Mouse (Mus musculus) hindbrain, embryonic 14.5 days (tissue): ENCODE measurements around the gene Gjb4. TPM values are rescaled to one million over a fixed set of nuclear protein-coding genes. Genes with fewer than 3 reads are reported as not detected.

ENCODE experiments used
- ATAC-seq: fragments of 200-750 bp; cut with Nextera tagmentation; 2 replicates; pipeline ENCODE4 v1.8.0; 2017; ENCODE audit warnings: moderate number of reproducible peaks, mild to moderate bottlenecking, moderate TSS enrichment, moderate library complexity; ENCODE audit not compliant: low FRiP score
- DNase-seq: peaks from one replicate; pipeline ENCODE4 v3.0.0-alpha.2; 2015; ENCODE audit warnings: low spot score
- H3K27ac ChIP-seq: fragments of 300-500 bp; sonication (generic); 2 replicates; pipeline ENCODE4 v1.5.1; 2014; ENCODE audit warnings: mild to moderate bottlenecking, moderate library complexity
- H3K27me3 ChIP-seq: fragments of 300-500 bp; sonication (generic); 2 replicates; pipeline ENCODE4 v1.6.1; 2014; ENCODE audit warnings: mild to moderate bottlenecking, low read length, mixed read lengths; ENCODE audit not compliant: control insufficient read depth, insufficient read depth
- H3K36me3 ChIP-seq: fragments of 300-500 bp; sonication (generic); replicated peaks from 2 replicates; pipeline ENCODE4 v1.6.1; 2014; ENCODE audit not compliant: control insufficient read depth, insufficient read depth
- H3K4me1 ChIP-seq: fragments of 300-500 bp; sonication (generic); replicated peaks from 2 replicates; pipeline ENCODE4 v1.6.1; 2014; ENCODE audit warnings: antibody characterized with exemption, low read length, mixed read lengths; ENCODE audit not compliant: control insufficient read depth, insufficient read depth
- H3K4me2 ChIP-seq: fragments of 300-500 bp; sonication (generic); replicated peaks from 2 replicates; pipeline ENCODE4 v1.6.1; 2014; ENCODE audit warnings: mild to moderate bottlenecking, moderate library complexity
- H3K4me3 ChIP-seq: fragments of 300-500 bp; sonication (generic); replicated peaks from 2 replicates; pipeline ENCODE4 v1.5.1; 2014; ENCODE audit warnings: mild to moderate bottlenecking, low read length
- H3K9ac ChIP-seq: fragments of 300-500 bp; sonication (generic); 2 replicates; pipeline ENCODE4 v1.6.1; 2014
- H3K9me3 ChIP-seq: fragments of 300-500 bp; sonication (generic); 2 replicates; pipeline ENCODE4 v1.6.1; 2016; ENCODE audit warnings: low read length; ENCODE audit not compliant: control insufficient read depth
- WGBS: fragments of 180-500 bp; shearing (Covaris S2); extraction: QIAGEN DNeasy Blood & Tissue Kit; methylation state at CpG from one replicate; pipeline ENCODE4 v1.1.7; 2014; 5-methylcytosine and 5-hydroxymethylcytosine counted together
- polyA plus RNA-seq: library from polyadenylated mRNA; unstranded; fragments of >200 nt; fragmentation: Nextera tagmentation; extraction: Ambion mirVana; gene quantifications from 2 replicates; pipeline ENCODE4 v1.2.1, GENCODE M21; 2014

Gene Gjb4
- polyA plus RNA-seq, 1 experiment from 2014 or later, result 0.17 TPM

- Histone ChIP-seq H3K27me3 (no peaks in the 10 kb centered on the region), H3K9me3 (no peaks in the 10 kb centered on the region), H3K9ac (no peak overlapping the region), H3K36me3 (no peaks in the 10 kb centered on the region), H3K27ac (no peak overlapping the region), H3K4me1 (0 out of 2 replicates have a peak, but pooled peaks cover 3% of the 10 kb centered on the region), H3K4me2 (no peak overlapping the region), H3K4me3 (no peak overlapping the region)
- ATAC-seq, result no peak
- 55% methylated on average over 8 of the region's 8 CpGs for WGBS
- DNase-seq, result no peak
Measured at GRCm38 (mm10) chr4:127373491-127373890, 19.6 kb upstream of the Gjb4 start.

GRCm38 (mm10) chr4:127371546-127371945 is 17.7 kb upstream of the Gjb4 start:
- no peak for ATAC-seq
- 70% methylated on average over 5 of the region's 5 CpGs for WGBS
- no peak overlapping the region for H3K27ac ChIP-seq
- no peaks in the 10 kb centered on the region for H3K27me3 ChIP-seq
- H3K9ac ChIP-seq, result no peak overlapping the region
- no peak overlapping the region for H3K4me2 ChIP-seq
- no peak for DNase-seq
- no peaks in the 10 kb centered on the region for H3K9me3 ChIP-seq
- no peaks in the 10 kb centered on the region for H3K36me3 ChIP-seq
- no peak overlapping the region for H3K4me3 ChIP-seq
- H3K4me1 ChIP-seq, result 0 out of 2 replicates have a peak, but pooled peaks cover 3% of the 10 kb centered on the region

GRCm38 (mm10) chr4:127370447-127370846 is 16.6 kb upstream of the Gjb4 start:
- ATAC-seq, result no peak
- Histone ChIP-seq H3K36me3 (no peaks in the 10 kb centered on the region), H3K4me2 (no peak overlapping the region)

GRCm38 (mm10) chr4:127368379-127368973 is 14.6 kb upstream of the Gjb4 start:
- no peak overlapping the region for H3K27ac ChIP-seq
- WGBS, result 31% methylated on average over 13 of the region's 13 CpGs
- H3K4me1 ChIP-seq, result 0 out of 2 replicates have a peak, but pooled peaks cover 9% of the 10 kb centered on the region
- ATAC-seq, result peak; percentile 58; the same call in 1 of the 2 replicates
- no peaks in the 10 kb centered on the region for H3K36me3 ChIP-seq
- no peak overlapping the region for H3K4me3 ChIP-seq
- H3K9me3 ChIP-seq, result no peaks in the 10 kb centered on the region
- peak; percentile 89 for DNase-seq
- no peak overlapping the region for H3K4me2 ChIP-seq
- no peak overlapping the region for H3K9ac ChIP-seq
- no peaks in the 10 kb centered on the region for H3K27me3 ChIP-seq

More at GRCm38 (mm10) chr4:127370447-127370846, 16.6 kb upstream of the Gjb4 start:
- H3K27ac ChIP-seq, result no peak overlapping the region
- no peaks in the 10 kb centered on the region for H3K27me3 ChIP-seq
- no peak for DNase-seq
- no peak overlapping the region for H3K9ac ChIP-seq
- no peaks in the 10 kb centered on the region for H3K9me3 ChIP-seq
- H3K4me3 ChIP-seq, result no peak overlapping the region
- H3K4me1 ChIP-seq, result 0 out of 2 replicates have a peak, but pooled peaks cover 10% of the 10 kb centered on the region
- 54% methylated on average over 2 of the region's 2 CpGs for WGBS

- Histone ChIP-seq H3K4me2 (no peak overlapping the region), H3K27me3 (no peaks in the 10 kb centered on the region), H3K9me3 (no peaks in the 10 kb centered on the region), H3K4me1 (0 out of 2 replicates have a peak, but pooled peaks cover 7% of the 10 kb centered on the region), H3K4me3 (no peak overlapping the region), H3K9ac (no peak overlapping the region), H3K36me3 (no peaks in the 10 kb centered on the region), H3K27ac (no peak overlapping the region)
- no peak; the same call in 1 of the 2 replicates for ATAC-seq
- no peak for DNase-seq
- WGBS, result 12% methylated on average over 4 of the region's 4 CpGs
Measured at GRCm38 (mm10) chr4:127365834-127366233, 12.0 kb upstream of the Gjb4 start.

- Histone ChIP-seq H3K27me3 (no peaks in the 10 kb centered on the region), H3K9ac (no peak overlapping the region), H3K4me3 (no peak overlapping the region), H3K36me3 (no peaks in the 10 kb centered on the region), H3K4me1 (0 out of 2 replicates have a peak, but pooled peaks cover 7% of the 10 kb centered on the region), H3K27ac (no peak overlapping the region), H3K4me2 (no peak overlapping the region), H3K9me3 (no peaks in the 10 kb centered on the region)
- ATAC-seq (no peak), DNase-seq (no peak)
- 17% methylated on average over 5 of the region's 5 CpGs for WGBS
Measured at GRCm38 (mm10) chr4:127365433-127365832, 11.6 kb upstream of the Gjb4 start.

GRCm38 (mm10) chr4:127364431-127364830 is 10.6 kb upstream of the Gjb4 start:
- no peak overlapping the region for H3K4me3 ChIP-seq

GRCm38 (mm10) chr4:127363331-127363730 is 9.4 kb upstream of the Gjb4 start:
- Histone ChIP-seq H3K9ac (no peak overlapping the region), H3K4me2 (no peak overlapping the region), H3K27me3 (no peaks in the 10 kb centered on the region), H3K9me3 (no peaks in the 10 kb centered on the region), H3K4me3 (no peak overlapping the region), H3K27ac (no peak overlapping the region), H3K4me1 (0 out of 2 replicates have a peak, but pooled peaks cover 7% of the 10 kb centered on the region), H3K36me3 (no peaks in the 10 kb centered on the region)
- 61% methylated on average over 4 of the region's 4 CpGs for WGBS
- ATAC-seq, result no peak
- no peak for DNase-seq

More at GRCm38 (mm10) chr4:127364431-127364830, 10.6 kb upstream of the Gjb4 start:
- Histone ChIP-seq H3K4me2 (no peak overlapping the region), H3K36me3 (no peaks in the 10 kb centered on the region), H3K27ac (no peak overlapping the region), H3K27me3 (no peaks in the 10 kb centered on the region), H3K9me3 (no peaks in the 10 kb centered on the region), H3K9ac (no peak overlapping the region), H3K4me1 (0 out of 2 replicates have a peak, but pooled peaks cover 7% of the 10 kb centered on the region)
- ATAC-seq (no peak), DNase-seq (no peak)
- 56% methylated on average over 6 of the region's 6 CpGs for WGBS

- WGBS, result 94% methylated on average over 3 of the region's 3 CpGs
- Histone ChIP-seq H3K9me3 (no peaks in the 10 kb centered on the region), H3K4me3 (no peak overlapping the region), H3K4me1 (0 out of 2 replicates have a peak, but pooled peaks cover 7% of the 10 kb centered on the region), H3K9ac (no peak overlapping the region), H3K27me3 (no peaks in the 10 kb centered on the region), H3K4me2 (no peak overlapping the region), H3K36me3 (no peaks in the 10 kb centered on the region), H3K27ac (no peak overlapping the region)
- ATAC-seq (no peak), DNase-seq (no peak)
Measured at GRCm38 (mm10) chr4:127362520-127362919, 8.6 kb upstream of the Gjb4 start.
